Mouse (Mus musculus) neutrophil, adult 65 days (primary cell): ENCODE results near the gene Lrba. TPM values are rescaled to one million over a fixed set of nuclear protein-coding genes. Genes with fewer than 3 reads are reported as not detected.

Source experiments
- total RNA-seq: library from RNA; stranded (reverse); gene quantifications from 2 replicates; pipeline ENCODE4 v1.2.4, GENCODE M21; 2023

Gene Lrba
- total RNA-seq: 6.7 and 9.6 TPM in 2 replicates

GRCm38 (mm10) chr3:86224564-86225421 lies at the start of gene Lrba:
Lrba (plus strand) TSS chr3:86224680.

GRCm38 (mm10) chr3:86548091-86549015 lies 323.9 kb downstream of the Lrba start, which contains the start of gene Mab21l2:
Mab21l2 (minus strand) TSS chr3:86548629.

Other genes starting within 250 kb of the Lrba start
- not detected in 2 replicates for gene Prss48, start 222.2 kb upstream of the Lrba start, total RNA-seq
- 416 and 469 TPM in 2 replicates for gene Rps3a1, start 82.0 kb upstream of the Lrba start, total RNA-seq